Mouse (Mus musculus): ENCODE data around the gene Jmjd4. TPM values are rescaled to one million over a fixed set of nuclear protein-coding genes. Genes with fewer than 3 reads are reported as not detected.

Gene Jmjd4
- polyA plus RNA-seq (2014; fragmentation: Illumina TruSeq; extraction: RNeasy Lipid Tissue Mini Kit (QIAGEN cat#74804); ENCODE audit: low read depth, low replicate concordance), result 7.8 TPM

GRCm38 (mm10) chr11:59449741-59450229, at the start of gene Jmjd4:
TSS of gene Jmjd4 (plus strand) at chr11:59450045.

GRCm38 (mm10) chr11:59451086-59451485, 1.2 kb downstream of the Jmjd4 start, which contains the start of gene Snap47:
TSS of gene Snap47 (minus strand) at chr11:59451186.

GRCm38 (mm10) chr11:59472326-59472677, 22.5 kb downstream of the Jmjd4 start, which contains the start of gene Zfp867:
TSS of gene Zfp867 (minus strand) at chr11:59472474.

Other genes starting within 250 kb of the Jmjd4 start
- 15.6 TPM for gene Mrpl55, start 247.6 kb upstream of the Jmjd4 start, polyA plus RNA-seq (2014; fragmentation: Illumina TruSeq; extraction: RNeasy Lipid Tissue Mini Kit (QIAGEN cat#74804); ENCODE audit: low read depth, low replicate concordance)
- gene 2310033P09Rik, start 241.7 kb upstream of the Jmjd4 start, polyA plus RNA-seq (2014; fragmentation: Illumina TruSeq; extraction: RNeasy Lipid Tissue Mini Kit (QIAGEN cat#74804); ENCODE audit: low read depth, low replicate concordance), result 0.85 TPM
- 190 TPM for gene Arf1, start 221.8 kb upstream of the Jmjd4 start, polyA plus RNA-seq (2014; fragmentation: Illumina TruSeq; extraction: RNeasy Lipid Tissue Mini Kit (QIAGEN cat#74804); ENCODE audit: low read depth, low replicate concordance)
- not detected for gene Wnt3a, start 159.3 kb upstream of the Jmjd4 start, polyA plus RNA-seq (2014; fragmentation: Illumina TruSeq; extraction: RNeasy Lipid Tissue Mini Kit (QIAGEN cat#74804); ENCODE audit: low read depth, low replicate concordance)
- 0.16 TPM for gene Wnt9a, start 143.1 kb upstream of the Jmjd4 start, polyA plus RNA-seq (2014; fragmentation: Illumina TruSeq; extraction: RNeasy Lipid Tissue Mini Kit (QIAGEN cat#74804); ENCODE audit: low read depth, low replicate concordance)
- not detected for gene Prss38, start 74.4 kb upstream of the Jmjd4 start, polyA plus RNA-seq (2014; fragmentation: Illumina TruSeq; extraction: RNeasy Lipid Tissue Mini Kit (QIAGEN cat#74804); ENCODE audit: low read depth, low replicate concordance)
- gene Snap47, start 1.1 kb downstream of the Jmjd4 start, polyA plus RNA-seq (2014; fragmentation: Illumina TruSeq; extraction: RNeasy Lipid Tissue Mini Kit (QIAGEN cat#74804); ENCODE audit: low read depth, low replicate concordance), result 45.9 TPM
- 7.0 TPM for gene Zfp867, start 22.4 kb downstream of the Jmjd4 start, polyA plus RNA-seq (2014; fragmentation: Illumina TruSeq; extraction: RNeasy Lipid Tissue Mini Kit (QIAGEN cat#74804); ENCODE audit: low read depth, low replicate concordance)
- gene Zkscan17, start 76.7 kb downstream of the Jmjd4 start, polyA plus RNA-seq (2014; fragmentation: Illumina TruSeq; extraction: RNeasy Lipid Tissue Mini Kit (QIAGEN cat#74804); ENCODE audit: low read depth, low replicate concordance), result 2.1 TPM
- not detected for gene Nlrp3, start 91.5 kb downstream of the Jmjd4 start, polyA plus RNA-seq (2014; fragmentation: Illumina TruSeq; extraction: RNeasy Lipid Tissue Mini Kit (QIAGEN cat#74804); ENCODE audit: low read depth, low replicate concordance)
- not detected for gene Olfr222, start 126.2 kb downstream of the Jmjd4 start, polyA plus RNA-seq (2014; fragmentation: Illumina TruSeq; extraction: RNeasy Lipid Tissue Mini Kit (QIAGEN cat#74804); ENCODE audit: low read depth, low replicate concordance)
- not detected for gene Olfr223, start 143.2 kb downstream of the Jmjd4 start, polyA plus RNA-seq (2014; fragmentation: Illumina TruSeq; extraction: RNeasy Lipid Tissue Mini Kit (QIAGEN cat#74804); ENCODE audit: low read depth, low replicate concordance)
- gene Mprip, start 211.3 kb downstream of the Jmjd4 start, polyA plus RNA-seq (2014; fragmentation: Illumina TruSeq; extraction: RNeasy Lipid Tissue Mini Kit (QIAGEN cat#74804); ENCODE audit: low read depth, low replicate concordance), result 20.7 TPM

All from kidney, adult 10 weeks (tissue).